Mouse (Mus musculus) limb, embryonic 13.5 days (tissue): ENCODE measurements around the gene Tff2. TPM values are rescaled to one million over a fixed set of nuclear protein-coding genes. Genes with fewer than 3 reads are reported as not detected.

Experiments used
- ATAC-seq: fragments of 200-750 bp; cut with Nextera tagmentation; 2 replicates; pipeline ENCODE4 v1.8.0; 2017; ENCODE audit warnings: low read depth, moderate number of reproducible peaks, moderate TSS enrichment; ENCODE audit not compliant: low FRiP score
- H3K27ac ChIP-seq: fragments of 300-500 bp; sonication (generic); 2 replicates; pipeline ENCODE4 v1.5.1; 2015; ENCODE audit warnings: inconsistent platforms, mild to moderate bottlenecking, moderate library complexity
- H3K27me3 ChIP-seq: fragments of 300-500 bp; sonication (generic); 2 replicates; pipeline ENCODE4 v1.6.1; 2015; ENCODE audit warnings: mild to moderate bottlenecking, inconsistent platforms
- H3K36me3 ChIP-seq: fragments of 300-500 bp; sonication (generic); 2 replicates; pipeline ENCODE4 v1.6.1; 2015; ENCODE audit warnings: inconsistent platforms, mild to moderate bottlenecking, moderate library complexity
- H3K4me1 ChIP-seq: fragments of 300-500 bp; sonication (generic); 2 replicates; pipeline ENCODE4 v1.6.1; 2015; ENCODE audit warnings: inconsistent platforms
- H3K4me2 ChIP-seq: fragments of 300-500 bp; sonication (generic); replicated peaks from 2 replicates; pipeline ENCODE4 v1.6.1; 2015; ENCODE audit warnings: inconsistent platforms, mild to moderate bottlenecking, moderate library complexity
- H3K4me3 ChIP-seq: fragments of 300-500 bp; sonication (generic); 2 replicates; pipeline ENCODE4 v1.5.1; 2015; ENCODE audit warnings: moderate library complexity, mild to moderate bottlenecking, inconsistent platforms
- H3K9ac ChIP-seq: fragments of 300-500 bp; sonication (generic); 2 replicates; pipeline ENCODE4 v1.6.1; 2015; ENCODE audit warnings: mild to moderate bottlenecking, inconsistent platforms
- H3K9me3 ChIP-seq: fragments of 300-500 bp; sonication (generic); 2 replicates; pipeline ENCODE4 v1.6.1; 2016; ENCODE audit warnings: inconsistent platforms
- WGBS: fragments of 180-500 bp; shearing (Covaris S2); methylation state at CpG from one replicate; pipeline ENCODE4 v1.1.7; 2015; 5-methylcytosine and 5-hydroxymethylcytosine counted together
- polyA plus RNA-seq: library from polyadenylated mRNA; unstranded; fragments of >200 nt; fragmentation: Nextera tagmentation; extraction: Ambion mirVana; gene quantifications from 2 replicates; pipeline ENCODE4 v1.2.1, GENCODE M21; 2015

Tff2 gene
- polyA plus RNA-seq, 1 experiment from 2014 or later = not detected

DNA sequence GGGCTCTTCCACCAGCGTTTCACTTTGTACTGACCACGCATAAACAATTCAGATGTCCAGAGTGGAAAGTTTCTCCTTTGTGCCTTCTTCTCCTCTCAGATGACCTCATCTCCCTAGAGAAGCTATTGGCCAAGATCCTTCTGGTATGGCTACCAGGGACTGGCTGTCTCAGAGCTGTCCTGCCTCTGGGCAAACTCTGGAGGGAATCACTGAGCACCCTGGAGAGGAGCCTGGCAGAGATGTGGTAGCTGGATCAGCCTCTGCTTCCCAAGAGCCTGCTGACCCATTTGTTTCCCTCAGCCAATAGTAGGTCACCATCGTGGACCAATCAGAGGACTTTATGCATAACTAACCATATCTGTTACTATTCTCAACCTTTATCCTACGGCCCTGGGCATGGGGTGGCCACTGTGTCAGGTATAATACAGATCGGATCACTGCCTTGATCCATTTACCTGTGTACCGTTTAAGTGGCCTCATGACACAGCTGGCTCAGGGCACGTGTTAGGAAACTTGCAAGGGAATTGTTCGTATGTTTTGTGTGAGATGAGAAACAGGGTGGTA lies 41.0 kb downstream of the Tff2 start:
- Histone ChIP-seq H3K36me3 (no peaks in the 10 kb centered on the region), H3K27ac (no peak overlapping the region), H3K4me1 (no peaks in the 10 kb centered on the region), H3K4me3 (no peak overlapping the region), H3K4me2 (no peak overlapping the region), H3K9ac (no peak overlapping the region), H3K9me3 (no peaks in the 10 kb centered on the region), H3K27me3 (no peaks in the 10 kb centered on the region)
- no peak for ATAC-seq
- 90% methylated on average over 8 of the region's 8 CpGs for WGBS

DNA sequence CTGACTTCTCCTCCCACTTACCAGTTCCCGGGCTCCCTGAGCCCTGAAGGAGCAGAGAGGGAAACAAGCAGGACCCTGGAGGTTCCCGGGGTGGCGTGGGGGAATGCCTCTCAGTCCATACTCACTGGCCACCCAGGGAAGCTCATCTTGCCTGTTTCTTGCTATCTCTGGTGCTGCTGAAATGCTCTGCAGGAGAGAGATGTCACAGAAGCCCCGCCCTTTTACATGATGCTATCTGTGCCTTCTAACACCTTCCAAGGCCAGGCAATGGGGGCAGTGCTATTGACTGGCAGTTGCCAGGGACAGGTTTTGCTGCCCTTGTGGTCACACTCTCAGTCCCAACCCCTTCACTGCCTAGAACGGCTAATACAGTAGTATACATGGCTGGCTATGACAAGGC lies 45.3 kb downstream of the Tff2 start:
- no peak overlapping the region for H3K27ac ChIP-seq
- H3K27me3 ChIP-seq = no peaks in the 10 kb centered on the region
- H3K36me3 ChIP-seq = no peaks in the 10 kb centered on the region
- H3K9ac ChIP-seq = no peak overlapping the region
- 77% methylated on average over 5 of the region's 5 CpGs for WGBS
- H3K9me3 ChIP-seq = no peaks in the 10 kb centered on the region
- ATAC-seq = no peak
- no peak overlapping the region for H3K4me2 ChIP-seq
- no peaks in the 10 kb centered on the region for H3K4me1 ChIP-seq
- H3K4me3 ChIP-seq = no peak overlapping the region

DNA sequence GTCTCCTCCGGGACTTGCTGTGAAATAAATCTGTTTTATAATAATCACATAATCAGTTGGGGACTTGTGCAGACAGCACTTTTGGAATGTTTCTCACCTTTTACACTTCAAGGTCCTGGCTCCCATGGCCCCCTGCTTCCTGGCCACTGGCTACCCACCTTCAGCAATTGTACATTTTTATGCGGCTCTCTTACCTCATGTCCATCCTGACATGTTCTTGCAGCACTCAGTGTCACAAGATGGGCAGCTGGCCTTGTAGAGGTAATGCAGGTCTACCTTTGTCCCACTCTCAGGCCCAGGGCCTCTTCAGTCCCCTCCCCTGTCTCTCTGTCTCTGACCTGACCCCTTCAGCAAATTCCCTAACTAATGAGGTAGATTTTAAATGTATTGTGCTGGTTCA lies 47.2 kb downstream of the Tff2 start:
- H3K27ac ChIP-seq = no peak overlapping the region
- H3K36me3 ChIP-seq = 0 out of 2 replicates have a peak, but pooled peaks cover 4% of the 10 kb centered on the region
- no peak overlapping the region for H3K9ac ChIP-seq
- no peaks in the 10 kb centered on the region for H3K27me3 ChIP-seq
- no peak for ATAC-seq
- H3K4me1 ChIP-seq = no peaks in the 10 kb centered on the region
- WGBS = 94% methylated on average over 2 of the region's 2 CpGs
- H3K4me3 ChIP-seq = no peak overlapping the region
- H3K9me3 ChIP-seq = no peaks in the 10 kb centered on the region
- no peak overlapping the region for H3K4me2 ChIP-seq

DNA sequence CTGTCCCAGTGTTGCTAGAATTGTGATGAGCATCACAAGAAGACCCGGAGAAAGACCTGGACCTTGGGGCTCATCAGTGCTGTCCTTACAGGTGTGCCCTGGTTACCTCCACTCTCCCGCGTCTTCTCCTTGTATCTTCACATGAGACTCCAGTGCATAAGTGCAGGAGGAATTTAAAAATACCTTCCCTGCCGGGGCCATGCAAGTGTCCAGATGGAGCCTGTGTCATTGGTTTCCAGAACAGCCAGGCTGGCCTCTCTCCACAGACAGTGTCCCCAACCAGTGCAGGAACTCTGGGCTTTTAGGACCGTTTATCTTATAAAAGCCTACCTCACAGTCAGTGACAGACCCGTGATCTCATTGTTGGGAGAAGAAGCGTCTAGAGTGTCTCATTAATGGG lies 48.5 kb downstream of the Tff2 start:
- 0 out of 2 replicates have a peak, but pooled peaks cover 2% of the 10 kb centered on the region for H3K4me1 ChIP-seq
- 0 out of 2 replicates have a peak, but pooled peaks cover 4% of the 10 kb centered on the region for H3K36me3 ChIP-seq
- H3K4me2 ChIP-seq = no peak overlapping the region
- H3K27ac ChIP-seq = no peak overlapping the region
- no peak overlapping the region for H3K9ac ChIP-seq
- WGBS = 88% methylated on average over 7 of the region's 7 CpGs
- H3K27me3 ChIP-seq = 0 out of 2 replicates have a peak, but pooled peaks cover 2% of the 10 kb centered on the region
- ATAC-seq = no peak
- H3K4me3 ChIP-seq = no peak overlapping the region
- H3K9me3 ChIP-seq = no peaks in the 10 kb centered on the region

- H3K9ac ChIP-seq = no peak overlapping the region
- H3K36me3 ChIP-seq = 0 out of 2 replicates have a peak, but pooled peaks cover 4% of the 10 kb centered on the region
- H3K9me3 ChIP-seq = no peaks in the 10 kb centered on the region
- H3K4me3 ChIP-seq = no peak overlapping the region
- 52% methylated on average over 5 of the region's 5 CpGs for WGBS
- H3K27ac ChIP-seq = no peak overlapping the region
- H3K4me2 ChIP-seq = no peak overlapping the region
- no peak for ATAC-seq
- 0 out of 2 replicates have a peak, but pooled peaks cover 2% of the 10 kb centered on the region for H3K27me3 ChIP-seq
- H3K4me1 ChIP-seq = peaks cover 8% of the 10 kb centered on the region; the same call in 1 of the 2 replicates
Measured at GRCm38 (mm10) chr17:31094781-31095180, 49.3 kb downstream of the Tff2 start.

Other genes with a start within 250 kb of the Tff2 start
- gene Glp1r, start 242.5 kb downstream of the Tff2 start, polyA plus RNA-seq = not detected in 2 replicates
- not detected in 2 replicates for gene Umodl1, start 189.6 kb downstream of the Tff2 start, polyA plus RNA-seq
- gene Abcg1, start 86.6 kb downstream of the Tff2 start, polyA plus RNA-seq = 9.0 and 9.2 TPM in 2 replicates
- gene Tff3, start 14.6 kb downstream of the Tff2 start, polyA plus RNA-seq = 0.59 TPM in 1 of 2 replicates, not detected in the other
- not detected in 2 replicates for gene Tff1, start 21.0 kb upstream of the Tff2 start, polyA plus RNA-seq
- not detected in 2 replicates for gene Tmprss3, start 54.7 kb upstream of the Tff2 start, polyA plus RNA-seq
- gene Ubash3a, start 63.6 kb upstream of the Tff2 start, polyA plus RNA-seq = 0.36 and 0.50 TPM in 2 replicates
- 0.48 and 0.59 TPM in 2 replicates for gene Rsph1, start 133.1 kb upstream of the Tff2 start, polyA plus RNA-seq
- gene Slc37a1, start 142.5 kb upstream of the Tff2 start, polyA plus RNA-seq = 1.3 and 1.8 TPM in 2 replicates
- gene Pde9a, start 241.9 kb upstream of the Tff2 start, polyA plus RNA-seq = 32.2 and 32.5 TPM in 2 replicates